Mouse (Mus musculus): ENCODE measurements around the gene Akp3. TPM values are rescaled to one million over a fixed set of nuclear protein-coding genes. Genes with fewer than 3 reads are reported as not detected.
A peak's percentile ranks its signal among the peaks of the same experiment; 100 is the strongest.

The Akp3 gene
- polyA plus RNA-seq, 1 experiment from 2014 or later, result not detected

DNA sequence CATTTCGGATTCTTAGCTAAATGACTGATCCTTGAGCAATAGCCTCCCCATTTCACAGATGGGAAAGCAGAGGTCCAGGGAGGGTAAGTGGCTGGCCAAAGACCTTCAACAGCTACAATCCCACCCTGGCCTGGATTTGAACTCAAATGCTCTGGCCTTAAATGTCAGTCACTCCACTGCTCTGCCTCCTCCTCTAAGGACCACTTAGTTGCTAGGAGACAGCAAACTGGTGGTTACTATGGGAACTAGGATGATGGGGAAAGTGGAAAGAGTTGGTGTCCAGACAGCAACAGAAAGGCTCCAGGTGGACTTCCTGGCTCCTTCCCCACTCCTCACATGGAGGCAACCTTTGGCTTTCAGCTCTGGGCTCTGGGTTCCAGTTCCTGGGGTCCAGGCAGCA, 46.5 kb downstream of the Akp3 start:
- 81% methylated on average over 1 of the region's 1 CpGs for WGBS
- H3K27ac ChIP-seq (replicated peaks in 1 of 2; ENCODE audit: control insufficient read depth in 1 of 2, insufficient read depth in 1 of 2, low read depth in 2 of 2, low read length in 2 of 2), result no peak overlapping the region
- no peaks in the 10 kb centered on the region for H3K9me3 ChIP-seq (ENCODE audit: control insufficient read depth, low read length)
- H3K9ac ChIP-seq (ENCODE audit: low read length), result no peak overlapping the region
- H3K4me2 ChIP-seq (ENCODE audit: low read length), result no peak overlapping the region
- no peaks in the 10 kb centered on the region for H3K36me3 ChIP-seq (ENCODE audit: control insufficient read depth, insufficient read depth, low read length)
- ATAC-seq (ENCODE audit: insufficient number of reproducible peaks, insufficient read depth, low FRiP score, low read depth), result no peak
- no peak overlapping the region for H3K4me3 ChIP-seq (ENCODE audit: control insufficient read depth in 1 of 2, insufficient read depth in 1 of 2, low read depth in 1 of 2, low read length in 2 of 2)
- H3K4me1 ChIP-seq (ENCODE audit: control insufficient read depth in 2 of 2, insufficient read depth in 2 of 2, low read length in 2 of 2), result peaks cover 9 to 11% of the 10 kb centered on the region in 2 experiments; a peak in 3 of 4 replicates
- peaks cover 79% of the 10 kb centered on the region for H3K27me3 ChIP-seq (ENCODE audit: control insufficient read depth, insufficient read depth, low read length)

DNA sequence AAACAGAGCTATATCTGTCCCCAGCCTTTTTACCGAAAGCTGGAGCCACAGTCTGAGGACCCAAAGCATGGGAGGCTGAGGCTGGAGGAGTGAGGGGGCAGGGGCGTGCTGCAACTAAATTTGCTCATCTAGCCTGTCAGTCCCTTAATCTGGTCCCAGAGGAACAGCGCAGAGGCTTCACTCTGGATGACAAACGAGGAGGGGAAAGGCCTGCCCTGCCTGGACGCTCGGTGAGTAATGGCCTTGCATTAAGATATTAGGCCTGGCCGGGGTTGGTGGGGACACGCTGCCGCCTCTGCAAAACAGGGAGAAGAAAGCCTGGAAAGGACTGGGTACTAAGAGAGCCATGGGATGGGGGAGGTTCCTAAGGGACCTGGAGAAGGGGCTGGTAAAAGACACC, 47.5 kb downstream of the Akp3 start:
- H3K4me1 ChIP-seq (ENCODE audit: control insufficient read depth in 2 of 2, insufficient read depth in 2 of 2, low read length in 2 of 2), result peaks cover 9 to 11% of the 10 kb centered on the region in 2 experiments; a peak in 3 of 4 replicates
- no peak for ATAC-seq (ENCODE audit: insufficient number of reproducible peaks, insufficient read depth, low FRiP score, low read depth)
- H3K9me3 ChIP-seq (ENCODE audit: control insufficient read depth, low read length), result no peaks in the 10 kb centered on the region
- no peak overlapping the region for H3K27ac ChIP-seq (replicated peaks in 1 of 2; ENCODE audit: control insufficient read depth in 1 of 2, insufficient read depth in 1 of 2, low read depth in 2 of 2, low read length in 2 of 2)
- no peak overlapping the region for H3K4me3 ChIP-seq (ENCODE audit: control insufficient read depth in 1 of 2, insufficient read depth in 1 of 2, low read depth in 1 of 2, low read length in 2 of 2)
- peaks cover 69% of the 10 kb centered on the region for H3K27me3 ChIP-seq (ENCODE audit: control insufficient read depth, insufficient read depth, low read length)
- no peak overlapping the region for H3K4me2 ChIP-seq (ENCODE audit: low read length)
- no peaks in the 10 kb centered on the region for H3K36me3 ChIP-seq (ENCODE audit: control insufficient read depth, insufficient read depth, low read length)
- H3K9ac ChIP-seq (ENCODE audit: low read length), result no peak overlapping the region
- 46% methylated on average over 9 of the region's 9 CpGs for WGBS

DNA sequence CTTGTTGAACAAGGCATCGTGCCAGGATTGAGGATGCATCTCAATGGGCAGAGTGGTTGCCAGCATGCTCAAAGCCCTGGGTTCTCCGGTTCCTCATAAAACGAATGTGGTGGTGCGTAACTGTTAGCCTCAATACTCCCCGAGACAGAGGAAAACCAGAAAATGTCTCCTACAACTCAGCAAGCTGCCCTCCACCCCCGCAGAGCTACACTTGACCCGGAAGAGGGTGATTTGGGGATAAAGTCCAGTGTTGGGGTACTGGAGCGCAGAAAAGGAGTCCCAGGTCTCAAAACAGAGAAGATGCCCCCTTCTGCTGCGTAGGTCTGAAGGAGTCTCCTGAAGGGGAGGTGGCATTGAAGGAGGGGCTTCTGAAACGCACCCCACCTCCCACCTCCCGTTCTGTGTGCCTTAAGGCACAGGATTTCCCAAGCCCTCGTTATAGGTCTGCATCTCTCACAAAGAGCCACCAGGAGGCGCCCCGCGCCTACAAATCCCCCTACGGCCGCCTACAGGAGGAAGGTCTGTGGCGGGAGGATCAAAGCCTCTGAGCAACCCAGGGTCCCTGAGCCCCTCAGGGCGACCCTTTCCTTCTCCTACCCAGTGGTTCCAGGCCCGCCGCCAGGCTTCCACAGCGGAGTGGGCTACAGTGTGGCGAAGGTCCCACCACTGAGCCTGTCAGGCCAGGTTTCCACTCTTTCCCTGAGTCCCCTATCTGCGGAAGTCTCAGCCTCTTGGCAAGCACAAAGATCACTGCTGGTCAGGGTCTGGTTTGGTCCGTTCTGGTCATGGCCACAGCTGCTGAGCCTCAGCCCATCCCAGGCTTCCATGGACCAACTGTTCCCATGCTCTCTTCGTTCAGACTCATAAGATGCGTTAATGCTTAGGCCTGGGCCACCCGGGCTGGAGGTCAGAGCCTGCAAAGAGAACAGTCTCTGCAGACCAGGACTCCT, 49.5 kb downstream of the Akp3 start:
- Histone ChIP-seq H3K27me3 (ENCODE audit: control insufficient read depth, insufficient read depth, low read length) (peaks cover 51% of the 10 kb centered on the region), H3K36me3 (ENCODE audit: control insufficient read depth, insufficient read depth, low read length) (no peaks in the 10 kb centered on the region), H3K4me3 (ENCODE audit: control insufficient read depth in 1 of 2, insufficient read depth in 1 of 2, low read depth in 1 of 2, low read length in 2 of 2) (no peak overlapping the region), H3K9ac (ENCODE audit: low read length) (no peak overlapping the region), H3K9me3 (ENCODE audit: control insufficient read depth, low read length) (no peaks in the 10 kb centered on the region), H3K27ac (replicated peaks in 1 of 2; ENCODE audit: control insufficient read depth in 1 of 2, insufficient read depth in 1 of 2, low read depth in 2 of 2, low read length in 2 of 2) (no peak overlapping the region), H3K4me2 (ENCODE audit: low read length) (no peak overlapping the region), H3K4me1 (ENCODE audit: control insufficient read depth in 2 of 2, insufficient read depth in 2 of 2, low read length in 2 of 2) (peaks cover 9 to 11% of the 10 kb centered on the region in 2 experiments; a peak in 3 of 4 replicates)
- WGBS, result 23% methylated on average over 28 of the region's 28 CpGs
- ATAC-seq (ENCODE audit: insufficient number of reproducible peaks, insufficient read depth, low FRiP score, low read depth), result no peak

DNA sequence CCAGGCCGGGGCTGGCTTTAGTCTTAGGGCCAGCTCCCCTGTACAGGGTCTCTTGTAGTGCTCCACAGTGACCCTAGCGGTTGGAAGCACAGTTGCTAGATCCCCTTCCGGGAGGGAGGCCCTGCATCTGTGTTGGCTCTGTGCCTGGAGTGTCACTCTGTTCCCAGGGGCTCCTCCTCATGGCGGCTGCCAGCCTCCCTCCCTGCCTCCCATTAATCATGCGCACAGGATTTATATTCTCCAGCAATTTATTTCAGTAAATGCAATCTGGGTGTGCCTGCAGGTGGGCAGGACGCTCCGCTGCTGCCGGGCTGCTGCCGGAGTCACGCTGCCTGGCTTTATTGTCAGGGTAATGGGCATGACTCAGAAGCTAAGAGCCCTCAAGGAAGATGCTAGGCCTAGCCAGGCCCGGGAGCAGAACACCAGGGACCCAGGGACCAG, 51.1 kb downstream of the Akp3 start:
- Histone ChIP-seq H3K9me3 (ENCODE audit: control insufficient read depth, low read length) (no peaks in the 10 kb centered on the region), H3K4me2 (ENCODE audit: low read length) (no peak overlapping the region), H3K9ac (ENCODE audit: low read length) (no peak overlapping the region), H3K27ac (replicated peaks in 1 of 2; ENCODE audit: control insufficient read depth in 1 of 2, insufficient read depth in 1 of 2, low read depth in 2 of 2, low read length in 2 of 2) (no peak overlapping the region), H3K27me3 (ENCODE audit: control insufficient read depth, insufficient read depth, low read length) (peaks cover 45% of the 10 kb centered on the region), H3K4me1 (ENCODE audit: control insufficient read depth in 2 of 2, insufficient read depth in 2 of 2, low read length in 2 of 2) (peaks cover 5 to 7% of the 10 kb centered on the region in 2 experiments; a peak in 3 of 4 replicates), H3K4me3 (ENCODE audit: control insufficient read depth in 1 of 2, insufficient read depth in 1 of 2, low read depth in 1 of 2, low read length in 2 of 2) (no peak overlapping the region), H3K36me3 (ENCODE audit: control insufficient read depth, insufficient read depth, low read length) (no peaks in the 10 kb centered on the region)
- peak; percentile 57 for ATAC-seq (ENCODE audit: insufficient number of reproducible peaks, insufficient read depth, low FRiP score, low read depth)
- 23% methylated on average over 11 of the region's 11 CpGs for WGBS

Other genes with a start within 250 kb of the Akp3 start
- gene Alppl2, start 35.0 kb upstream of the Akp3 start, polyA plus RNA-seq (2014; fragmentation: Nextera tagmentation; extraction: Ambion mirVana), result not detected in 2 replicates
- not detected in 2 replicates for gene Alpi, start 23.4 kb upstream of the Akp3 start, polyA plus RNA-seq (2014; fragmentation: Nextera tagmentation; extraction: Ambion mirVana)
- gene Ecel1, start 31.5 kb downstream of the Akp3 start, polyA plus RNA-seq (2014; fragmentation: Nextera tagmentation; extraction: Ambion mirVana), result 0.08 and 1.7 TPM in 2 replicates
- gene Prss56, start 58.3 kb downstream of the Akp3 start, polyA plus RNA-seq (2014; fragmentation: Nextera tagmentation; extraction: Ambion mirVana), result 0.09 TPM in 1 of 2 replicates, not detected in the other
- gene Chrnd, start 65.6 kb downstream of the Akp3 start, polyA plus RNA-seq (2014; fragmentation: Nextera tagmentation; extraction: Ambion mirVana), result 0.08 TPM in 1 of 2 replicates, not detected in the other
- gene Chrng, start 79.7 kb downstream of the Akp3 start, polyA plus RNA-seq (2014; fragmentation: Nextera tagmentation; extraction: Ambion mirVana), result 1.5 and 1.6 TPM in 2 replicates
- 101 TPM in 2 replicates for gene Eif4e2, start 88.9 kb downstream of the Akp3 start, polyA plus RNA-seq (2014; fragmentation: Nextera tagmentation; extraction: Ambion mirVana)
- gene Efhd1, start 139.4 kb downstream of the Akp3 start, polyA plus RNA-seq (2014; fragmentation: Nextera tagmentation; extraction: Ambion mirVana), result 0.11 TPM in 1 of 2 replicates, not detected in the other
- 29.3 and 30.4 TPM in 2 replicates for gene Gigyf2, start 202.0 kb downstream of the Akp3 start, polyA plus RNA-seq (2014; fragmentation: Nextera tagmentation; extraction: Ambion mirVana)